Mouse (Mus musculus) splenic B cell, adult 2 months (primary cell): ENCODE measurements around the gene 4921517D22Rik.
"Not testable (repeated sequence)": the region's sequence is repeated elsewhere in the genome, so short reads cannot be mapped to it uniquely, and the experiment has no call there.

Experiments used
- DNase-seq: peaks from one replicate; pipeline ENCODE4 v3.0.0-alpha.2; 2011; ENCODE audit warnings: low read depth, low spot score
- H3K27me3 ChIP-seq: 2 replicates; pipeline ENCODE4 v1.6.1; 2012; ENCODE audit warnings: mild to moderate bottlenecking, low read length, moderate library complexity, mixed read lengths; ENCODE audit not compliant: control insufficient read depth, poor library complexity, insufficient read depth, severe bottlenecking
- H3K36me3 ChIP-seq: 2 replicates; pipeline ENCODE4 v1.6.1; 2012; ENCODE audit warnings: mild to moderate bottlenecking, low read length, moderate library complexity, mixed read lengths; ENCODE audit not compliant: control insufficient read depth, poor library complexity, insufficient read depth, severe bottlenecking

Gene 4921517D22Rik

GRCm38 (mm10) chr13:59711984-59712383 is 18.1 kb upstream of the 4921517D22Rik start, which contains the start of gene Spata31d1b:
TSS of gene Spata31d1b (plus strand) at chr13:59712284.
- not testable (repeated sequence) for DNase-seq, H3K27me3 ChIP-seq

GRCm38 (mm10) chr13:59710230-59710629 is 16.3 kb upstream of the 4921517D22Rik start, which contains the start of gene Spata31d1a:
TSS of gene Spata31d1a (minus strand) at chr13:59710330.
- H3K36me3 ChIP-seq = no peaks in the 10 kb centered on the region
- no peaks in the 10 kb centered on the region for H3K27me3 ChIP-seq
- DNase-seq = no peak

More at GRCm38 (mm10) chr13:59711984-59712383, 18.1 kb upstream of the 4921517D22Rik start, which contains the start of gene Spata31d1b:
- H3K36me3 ChIP-seq = not testable (repeated sequence)

DNA sequence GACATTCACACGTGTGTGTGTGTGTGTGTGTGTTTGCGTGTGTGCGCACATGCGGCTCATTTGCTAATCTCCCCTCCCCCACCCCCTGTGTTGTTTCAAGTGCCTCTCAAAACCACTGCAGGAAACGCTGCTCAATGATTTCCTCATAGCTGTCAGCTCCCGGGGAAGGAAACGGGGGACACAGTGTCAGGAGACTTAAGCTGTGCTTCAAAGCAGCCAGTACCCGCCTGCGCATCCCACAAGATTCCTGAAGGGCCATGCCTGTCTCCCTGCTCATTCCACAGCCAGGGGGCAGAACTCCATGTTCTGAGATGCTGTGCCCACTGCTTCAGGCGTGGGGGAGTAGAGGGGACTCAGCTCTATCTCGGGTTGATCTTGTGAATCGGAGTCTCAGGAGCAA is 10.7 kb upstream of the 4921517D22Rik start:
- Histone ChIP-seq H3K27me3 (no peaks in the 10 kb centered on the region), H3K36me3 (no peaks in the 10 kb centered on the region)
- DNase-seq = peak; percentile 25

DNA sequence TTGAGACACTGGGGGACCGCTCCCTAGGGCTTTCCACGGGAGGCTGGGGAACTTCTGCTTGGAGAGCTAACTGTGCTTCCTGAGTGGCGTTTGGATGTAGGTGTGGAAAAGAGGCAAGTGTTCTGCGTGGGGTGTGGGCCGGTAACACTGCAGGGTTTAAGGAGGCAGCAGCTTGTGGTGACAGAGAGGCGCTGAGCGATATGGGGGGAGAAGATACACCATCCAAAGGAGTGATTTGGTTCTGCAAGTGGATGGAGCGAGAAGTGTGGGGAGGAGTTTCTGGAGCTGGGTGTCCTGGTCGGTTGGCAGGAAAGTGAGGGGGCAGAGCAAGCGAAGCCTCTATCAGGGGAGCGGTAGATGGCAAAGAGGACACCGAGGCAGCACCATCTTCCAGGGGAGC is 9.6 kb upstream of the 4921517D22Rik start:
- DNase-seq = no peak
- Histone ChIP-seq H3K27me3 (no peaks in the 10 kb centered on the region), H3K36me3 (no peaks in the 10 kb centered on the region)

DNA sequence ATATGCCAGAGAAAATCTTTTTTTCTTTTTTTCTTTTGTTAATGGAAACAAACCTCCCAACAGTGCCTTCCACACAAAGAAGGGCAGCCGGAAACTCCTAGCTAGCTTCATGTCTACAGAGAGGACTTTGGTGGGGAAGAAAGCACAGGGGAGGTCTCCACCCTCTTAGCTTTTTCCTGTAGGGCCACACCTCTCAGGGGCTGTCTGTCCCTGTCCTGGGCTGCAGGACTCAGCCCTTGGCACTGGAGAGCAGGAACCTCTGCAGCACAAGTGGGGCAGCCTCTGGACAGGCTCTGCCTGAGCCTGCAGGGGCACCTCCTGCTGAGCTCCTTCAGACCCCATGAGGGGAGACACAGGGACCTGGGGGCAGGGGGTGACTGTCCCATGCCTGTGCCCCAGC is 6.2 kb upstream of the 4921517D22Rik start:
- H3K27me3 ChIP-seq, DNase-seq, H3K36me3 ChIP-seq: not testable (repeated sequence)

GRCm38 (mm10) chr13:59699131-59699530 is 5.2 kb upstream of the 4921517D22Rik start:
- no peaks in the 10 kb centered on the region for H3K36me3 ChIP-seq
- no peak for DNase-seq

DNA sequence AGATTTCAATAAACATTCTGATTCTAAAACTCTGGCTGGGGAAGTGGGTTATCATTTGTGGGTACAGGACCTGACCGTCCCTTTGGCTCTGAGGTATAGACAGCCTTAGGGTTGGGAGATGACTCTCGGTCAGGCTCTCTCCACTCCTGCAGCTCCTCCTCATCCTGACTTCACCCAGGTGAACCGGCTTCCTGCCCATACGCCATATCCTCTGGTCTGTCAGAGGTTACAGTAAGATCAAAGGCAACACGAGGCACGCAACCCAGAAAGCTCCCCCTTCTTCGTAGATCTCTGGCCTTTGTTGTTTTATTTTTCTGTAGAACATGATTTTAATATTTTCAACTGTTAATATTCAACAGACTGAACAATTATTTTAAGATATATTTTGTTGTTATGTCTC is 1.9 kb upstream of the 4921517D22Rik start:
- no peaks in the 10 kb centered on the region for H3K36me3 ChIP-seq
- no peak for DNase-seq
- no peaks in the 10 kb centered on the region for H3K27me3 ChIP-seq

More at GRCm38 (mm10) chr13:59699131-59699530, 5.2 kb upstream of the 4921517D22Rik start:
- H3K27me3 ChIP-seq = no peaks in the 10 kb centered on the region

- DNase-seq = no peak
- Histone ChIP-seq H3K36me3 (no peaks in the 10 kb centered on the region), H3K27me3 (no peaks in the 10 kb centered on the region)
Observed at GRCm38 (mm10) chr13:59691478-59691877, 2.4 kb downstream of the 4921517D22Rik start.

- Histone ChIP-seq H3K27me3 (no peaks in the 10 kb centered on the region), H3K36me3 (no peaks in the 10 kb centered on the region)
- no peak for DNase-seq
Observed at GRCm38 (mm10) chr13:59690576-59690975, 3.3 kb downstream of the 4921517D22Rik start.

- DNase-seq = no peak
Observed at GRCm38 (mm10) chr13:59689843-59690242, 4.1 kb downstream of the 4921517D22Rik start.

DNA sequence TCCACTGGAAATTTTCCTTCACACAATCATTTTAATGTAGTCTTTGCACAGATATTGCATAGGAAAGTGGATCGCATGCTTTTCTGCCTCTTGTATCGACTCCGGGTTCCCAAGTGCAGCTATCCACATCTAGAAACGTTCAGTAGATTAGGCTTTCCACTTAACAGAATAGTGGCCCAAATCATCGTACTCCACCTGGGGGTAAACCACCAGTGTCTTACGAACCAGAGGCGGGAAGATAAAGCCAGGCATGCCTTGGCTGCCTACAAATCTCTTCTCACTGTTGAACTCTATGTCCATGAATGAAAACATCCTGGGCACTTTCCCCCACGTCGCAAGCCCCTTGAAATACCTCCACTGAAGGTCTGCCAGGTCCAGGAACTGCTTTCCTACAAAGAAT is 4.6 kb downstream of the 4921517D22Rik start:
- DNase-seq = no peak
- Histone ChIP-seq H3K27me3 (no peaks in the 10 kb centered on the region), H3K36me3 (no peaks in the 10 kb centered on the region)

More at GRCm38 (mm10) chr13:59689843-59690242, 4.1 kb downstream of the 4921517D22Rik start:
- Histone ChIP-seq H3K36me3 (no peaks in the 10 kb centered on the region), H3K27me3 (no peaks in the 10 kb centered on the region)

DNA sequence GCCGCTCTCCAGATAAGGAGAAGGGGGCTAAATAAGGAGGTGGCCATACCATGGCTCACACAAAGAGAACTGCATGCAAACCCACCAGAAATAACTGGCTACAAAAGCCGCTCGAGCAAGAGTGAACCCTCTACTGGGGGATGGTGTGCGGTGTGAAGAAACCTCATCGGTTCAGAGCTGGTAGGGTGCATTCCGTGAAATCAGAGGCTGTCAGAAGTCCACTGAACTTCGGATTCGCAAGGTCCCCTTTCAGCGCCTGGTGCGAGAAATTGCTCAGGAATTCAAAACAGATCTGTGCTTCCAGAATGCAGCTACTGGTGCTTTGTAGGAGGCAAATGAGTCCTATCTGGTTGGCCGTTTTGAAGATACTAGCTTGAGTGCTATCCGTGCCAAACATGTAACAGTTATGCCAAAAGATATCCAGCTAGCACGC is 5.6 kb downstream of the 4921517D22Rik start:
- H3K27me3 ChIP-seq = no peaks in the 10 kb centered on the region
- H3K36me3 ChIP-seq = no peaks in the 10 kb centered on the region
- no peak for DNase-seq

- DNase-seq = no peak
Observed at GRCm38 (mm10) chr13:59685236-59685635, 8.7 kb downstream of the 4921517D22Rik start.

GRCm38 (mm10) chr13:59682629-59683028 is 11.3 kb downstream of the 4921517D22Rik start:
- no peak for DNase-seq
- no peaks in the 10 kb centered on the region for H3K27me3 ChIP-seq
- no peaks in the 10 kb centered on the region for H3K36me3 ChIP-seq

More at GRCm38 (mm10) chr13:59685236-59685635, 8.7 kb downstream of the 4921517D22Rik start:
- Histone ChIP-seq H3K27me3 (no peaks in the 10 kb centered on the region), H3K36me3 (no peaks in the 10 kb centered on the region)

DNA sequence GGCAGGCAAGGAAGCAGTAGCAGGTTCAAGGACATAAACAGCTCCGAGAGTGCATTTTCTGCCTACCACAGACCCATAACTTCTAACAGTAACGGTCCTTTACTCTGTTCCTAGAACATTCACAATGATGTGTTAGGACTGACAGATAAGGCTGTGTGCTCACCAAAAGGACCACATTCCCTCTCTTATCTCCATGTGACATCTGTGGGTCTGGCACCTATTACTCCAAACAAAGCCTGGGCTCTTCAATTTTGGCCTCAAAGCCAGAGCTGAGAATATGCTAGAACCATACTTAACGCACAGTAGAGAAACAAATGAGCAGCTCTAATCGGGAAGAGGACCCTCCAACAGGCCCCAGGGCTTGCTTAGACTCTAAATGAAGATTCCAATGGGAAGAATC is 14.0 kb downstream of the 4921517D22Rik start:
- no peaks in the 10 kb centered on the region for H3K27me3 ChIP-seq
- H3K36me3 ChIP-seq = no peaks in the 10 kb centered on the region
- DNase-seq = no peak

- no peak for DNase-seq
- no peaks in the 10 kb centered on the region for H3K36me3 ChIP-seq
Observed at GRCm38 (mm10) chr13:59679306-59679705, 14.6 kb downstream of the 4921517D22Rik start.

More at GRCm38 (mm10) chr13:59679306-59679705, 14.6 kb downstream of the 4921517D22Rik start:
- no peaks in the 10 kb centered on the region for H3K27me3 ChIP-seq
